Mouse (Mus musculus) adrenal gland, adult 2 months (tissue): ENCODE data around the gene Pacrg. TPM values are rescaled to one million over a fixed set of nuclear protein-coding genes. Genes with fewer than 3 reads are reported as not detected.

Source experiments
- DNase-seq: peaks from one replicate; pipeline ENCODE4 v3.0.0; 2021
- long read RNA-seq: library from polyadenylated mRNA; stranded (forward); transcript quantifications from one replicate; pipeline ENCODE4 v2.0.0, GENCODE M21; 2021
- polyA plus RNA-seq: library from polyadenylated mRNA; depleted of rRNA; stranded (reverse); fragments of >200 nt; gene quantifications from 2 replicates; pipeline ENCODE4 v1.2.3, GENCODE M21; 2012; rRNA removed
- total RNA-seq, 2 experiments: library from RNA; stranded (reverse); gene quantifications; 2 replicates each; pipeline ENCODE4 v1.2.3; 2021

The Pacrg gene
- total RNA-seq (1 to 10 TPM; 2.6 to 2.7 TPM), polyA plus RNA-seq (0.54 and 0.82 TPM in 2 replicates)
- long read RNA-seq: 0 reads

DNA sequence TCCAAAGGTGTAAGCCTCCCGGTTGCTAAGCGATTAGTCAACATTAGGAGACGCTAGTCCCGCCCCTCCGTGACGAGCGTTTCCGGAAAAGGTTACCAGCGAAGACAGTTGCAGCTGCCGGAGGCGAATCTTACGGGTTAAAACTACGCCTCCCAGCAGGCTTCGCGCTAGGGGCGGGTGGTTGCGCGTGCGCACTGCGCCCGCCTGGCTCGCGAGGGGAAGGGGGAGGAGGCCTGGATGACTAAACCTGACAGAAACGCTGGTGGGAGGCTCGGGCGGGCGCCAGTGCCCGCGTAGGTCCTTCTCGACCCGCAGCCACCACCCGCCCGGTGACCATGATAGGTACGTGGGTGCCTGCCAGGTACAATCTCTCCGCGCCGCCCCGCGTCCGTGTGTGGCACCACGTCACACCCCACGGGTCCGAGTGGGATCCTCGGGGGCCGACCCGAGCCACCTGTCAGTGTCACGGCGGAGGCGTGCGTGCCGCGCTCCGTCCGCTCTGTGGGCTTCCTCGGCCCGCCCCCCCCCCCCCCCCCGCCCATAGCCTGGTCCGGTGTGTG lies at the start of gene Pacrg, which contains the start of gene Prkn:
TSS of gene Pacrg (minus strand) at position 164 of the 560 bp plus-strand sequence.
TSS of gene Prkn (plus strand) at position 237 of the 560 bp plus-strand sequence.
- DNase-seq: peak; percentile 99

DNA sequence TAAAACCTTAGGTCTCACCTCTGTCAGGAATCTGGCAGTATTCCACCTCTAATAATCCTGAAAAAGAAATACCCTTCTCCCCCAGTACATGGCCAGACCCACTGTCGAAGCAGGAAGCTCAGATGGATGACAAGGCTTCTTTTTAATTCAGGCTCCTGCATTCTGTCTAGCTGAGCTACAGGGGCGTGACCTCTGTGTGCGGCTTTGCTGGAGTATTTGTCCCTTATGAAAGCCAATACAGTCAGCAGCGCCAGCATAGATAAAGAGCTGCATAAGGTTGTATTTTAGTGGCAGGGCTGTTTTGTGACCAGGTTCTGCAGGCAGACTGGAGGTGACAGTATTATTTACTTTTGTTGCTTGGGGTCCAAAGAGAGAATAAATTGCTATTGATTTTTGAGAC lies 47.8 kb upstream of the Pacrg start:
- DNase-seq: no peak

DNA sequence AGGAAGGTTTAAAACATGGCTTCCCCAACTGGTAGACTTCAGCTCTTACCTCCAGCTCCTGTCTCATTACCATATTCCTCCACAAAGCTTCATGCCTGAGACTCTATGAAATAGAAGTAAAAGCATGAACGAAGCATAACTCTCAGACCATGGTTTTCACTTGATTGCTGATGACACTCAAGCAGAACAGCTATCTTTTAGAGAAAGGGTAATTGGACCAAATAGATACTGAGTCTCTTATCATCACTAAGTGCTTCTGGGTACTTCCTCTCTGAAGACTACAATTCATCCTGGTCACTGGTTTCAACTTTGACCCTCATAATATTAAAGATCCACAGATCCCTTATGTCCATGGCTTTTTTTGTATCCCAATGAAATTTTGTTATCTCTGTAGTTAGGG lies 42.1 kb upstream of the Pacrg start:
- no peak for DNase-seq

DNA sequence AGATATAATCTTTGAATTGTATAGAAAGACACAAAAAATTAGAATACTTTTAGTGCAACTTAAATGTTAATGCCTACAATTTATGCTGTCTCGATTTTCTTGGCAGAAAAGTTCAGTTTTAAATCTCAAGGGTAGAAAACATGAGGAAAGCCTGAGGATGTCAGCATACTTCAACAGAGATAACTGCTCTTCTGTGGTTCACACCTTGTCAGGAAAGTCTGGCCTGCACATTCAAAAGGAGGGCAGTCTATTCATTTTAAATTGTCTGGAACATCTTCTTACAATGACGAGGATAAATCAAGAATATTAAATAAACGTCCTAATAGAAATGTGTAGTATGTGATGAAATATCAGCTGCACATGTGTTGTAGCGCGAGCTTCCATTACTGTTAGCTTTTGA lies 38.9 kb upstream of the Pacrg start:
- DNase-seq: no peak

DNA sequence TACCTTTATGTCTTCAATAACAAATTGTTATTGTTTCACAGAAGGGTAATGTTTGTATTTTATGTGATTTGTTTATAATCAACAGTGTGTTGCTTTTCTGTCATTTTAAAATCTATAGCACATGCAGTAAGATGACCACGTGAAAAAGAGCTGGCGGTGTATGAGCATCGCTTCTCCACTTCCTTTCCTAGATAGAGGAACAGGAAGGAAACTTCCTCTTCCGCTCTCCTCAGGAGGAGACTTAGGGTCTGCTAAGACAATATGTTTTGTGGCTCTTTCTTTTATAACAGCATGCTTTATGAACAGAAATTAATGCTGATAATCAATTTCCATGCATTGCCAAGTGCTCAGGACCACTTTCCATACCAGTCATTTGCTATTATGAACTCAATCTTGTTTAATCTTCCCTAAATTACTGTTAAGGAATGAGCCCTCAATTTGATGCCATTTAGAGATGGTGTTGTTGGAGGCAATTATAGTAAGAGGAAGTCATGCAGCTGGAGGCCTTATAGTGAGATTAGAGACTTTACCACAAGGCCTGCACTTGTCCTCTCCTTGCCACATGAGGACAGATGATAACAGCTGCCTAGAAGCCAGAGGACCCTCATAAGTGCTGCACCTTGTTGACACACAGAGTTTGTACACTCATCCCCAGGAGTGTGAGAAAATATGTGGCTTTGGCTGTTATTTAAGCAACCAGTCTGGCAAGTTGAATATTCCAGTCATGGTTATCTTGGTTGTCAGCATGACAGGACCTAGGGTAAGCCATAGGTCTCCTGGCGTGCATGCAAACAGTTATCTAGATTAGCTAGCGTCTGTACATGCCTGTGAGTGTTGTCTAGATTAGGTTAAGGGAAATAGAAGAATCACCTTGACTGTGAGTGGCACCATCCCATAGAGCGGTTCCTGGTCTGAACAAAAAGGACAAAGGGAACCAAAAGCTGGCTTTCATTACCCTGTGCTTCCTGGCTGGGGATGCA lies 34.4 kb upstream of the Pacrg start:
- no peak for DNase-seq

DNA sequence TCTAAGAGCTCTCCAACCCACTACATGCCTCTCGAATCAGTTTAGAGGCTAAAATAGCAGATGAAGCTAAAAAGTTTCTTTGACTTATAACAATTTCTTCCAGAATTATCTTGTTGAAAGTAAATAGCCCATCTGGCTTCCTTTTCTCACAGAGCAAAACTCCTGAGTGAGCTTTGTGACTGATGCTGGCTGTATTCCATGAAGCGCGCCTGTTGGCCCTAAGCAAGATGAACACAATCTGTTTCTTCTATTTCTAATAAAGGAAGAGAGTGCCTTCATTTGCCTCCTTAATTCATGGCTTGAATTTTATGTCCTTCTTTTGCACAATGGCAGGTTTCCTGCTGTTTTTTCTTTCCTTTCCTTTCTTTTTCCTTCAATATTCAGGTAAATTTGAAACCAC lies 14.1 kb upstream of the Pacrg start:
- DNase-seq: no peak

DNA sequence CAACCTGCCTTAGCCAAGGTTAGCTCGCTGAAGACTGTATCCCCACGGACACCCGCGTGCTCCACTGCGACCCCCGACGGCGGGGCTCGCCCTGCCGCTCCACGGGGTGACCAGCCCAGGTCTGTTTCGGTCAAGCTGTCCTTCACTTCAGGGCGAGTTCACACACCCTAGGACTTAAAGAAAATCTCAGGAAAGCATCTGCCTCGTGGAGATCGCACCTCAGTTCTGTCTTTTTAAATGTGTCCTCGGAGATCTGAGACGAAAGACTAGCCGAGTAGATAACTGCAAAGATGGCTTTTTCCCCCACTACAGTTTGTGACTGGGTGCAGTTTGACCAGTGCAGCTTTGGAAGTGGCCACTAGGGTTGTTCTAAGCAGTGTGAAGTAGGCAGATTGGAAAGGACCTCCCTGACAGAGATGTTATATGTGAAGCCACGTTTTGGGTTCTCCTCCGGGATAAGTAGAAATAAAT lies 655 bp upstream of the Pacrg start:
- DNase-seq: peak; percentile 68

DNA sequence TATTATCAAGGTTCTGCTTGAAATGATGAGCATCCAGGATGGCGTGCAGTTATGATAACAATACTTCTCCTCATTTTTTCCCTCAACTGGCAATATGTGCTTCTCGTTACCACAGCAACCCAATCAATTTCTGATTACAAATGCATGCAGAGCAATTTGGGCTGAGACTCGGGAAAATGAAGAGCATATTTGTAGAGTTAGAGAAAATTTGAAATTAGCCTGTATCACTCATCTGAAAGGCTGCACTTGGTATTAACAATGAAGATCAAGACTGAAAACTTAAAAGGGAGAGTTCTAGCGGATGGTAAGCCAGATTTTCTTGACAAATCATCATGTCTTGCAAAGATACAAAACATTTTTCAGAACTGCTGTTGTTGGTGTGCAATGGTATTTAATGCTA lies 21.1 kb downstream of the Pacrg start:
- DNase-seq: no peak

DNA sequence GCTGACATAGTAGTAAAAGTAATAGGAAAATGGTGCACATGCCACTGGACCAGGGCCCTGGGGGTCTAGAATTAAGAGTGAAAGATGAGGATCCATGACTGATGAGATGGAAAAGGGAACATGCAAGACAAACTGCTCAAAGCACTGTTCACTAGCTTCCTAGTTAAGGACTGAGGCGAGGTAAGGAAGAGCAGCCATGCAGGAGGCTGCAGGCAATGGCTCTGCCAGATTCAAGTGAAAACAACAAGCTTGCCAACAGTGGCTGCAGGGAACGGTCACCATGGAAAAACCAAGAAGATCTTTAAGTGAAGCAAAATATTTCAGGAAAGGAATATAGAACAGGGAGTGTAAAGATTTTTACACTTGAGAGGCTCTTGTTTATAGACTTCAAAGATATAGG lies 31.5 kb downstream of the Pacrg start:
- DNase-seq: no peak

DNA sequence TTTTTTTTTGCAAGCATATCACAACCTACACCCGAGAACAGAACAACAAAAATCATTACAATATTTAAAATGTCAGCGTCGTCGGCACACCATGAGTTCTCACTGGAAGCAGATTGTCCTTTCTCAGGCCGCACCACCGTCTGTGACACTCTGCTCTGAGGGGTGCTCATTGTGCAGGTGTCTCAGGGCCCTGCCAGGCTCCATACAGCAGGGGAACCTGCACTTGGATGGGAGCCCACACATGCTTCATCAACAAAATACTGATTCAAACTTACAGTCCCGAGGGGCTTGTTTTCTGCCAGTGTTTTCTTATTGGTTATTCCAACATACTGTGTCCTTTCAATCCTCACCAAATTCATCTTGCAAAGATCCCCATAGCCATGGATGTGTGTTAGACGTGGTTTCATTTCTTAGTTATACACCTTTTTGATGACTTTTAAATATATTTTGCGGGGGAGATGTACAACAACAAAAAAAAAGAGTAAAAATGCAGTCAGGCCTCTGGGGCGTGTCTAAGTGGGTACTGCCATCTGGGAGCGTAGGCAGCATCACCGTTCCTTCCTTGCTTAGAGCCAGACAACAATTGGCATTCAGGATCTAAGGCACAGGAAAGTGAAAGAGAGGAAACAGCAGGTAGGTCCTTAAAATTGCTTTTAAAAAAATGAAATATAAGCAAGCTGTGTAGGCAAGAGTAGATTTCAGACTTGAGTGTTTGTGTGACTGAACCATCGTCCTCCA lies 32.7 kb downstream of the Pacrg start:
- no peak for DNase-seq

DNA sequence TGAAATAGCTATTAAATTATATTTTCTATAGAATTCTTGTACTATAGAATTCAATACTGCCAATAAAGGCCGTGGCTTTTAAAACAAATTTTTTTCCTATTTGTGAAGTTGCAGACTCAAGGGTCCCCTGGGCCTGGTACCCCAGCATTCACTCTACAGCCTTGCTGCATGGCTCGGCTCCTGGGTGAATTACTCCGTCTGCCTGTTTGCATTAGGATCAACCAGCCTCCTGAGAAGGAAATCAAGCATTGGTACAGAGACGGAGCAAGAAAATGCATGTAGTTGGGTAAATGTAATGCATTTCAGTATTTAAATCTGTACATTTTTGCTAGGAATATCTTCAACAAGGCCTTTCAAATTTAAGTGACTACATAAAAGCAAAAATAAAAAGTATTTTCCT lies 33.4 kb downstream of the Pacrg start:
- DNase-seq: no peak

DNA sequence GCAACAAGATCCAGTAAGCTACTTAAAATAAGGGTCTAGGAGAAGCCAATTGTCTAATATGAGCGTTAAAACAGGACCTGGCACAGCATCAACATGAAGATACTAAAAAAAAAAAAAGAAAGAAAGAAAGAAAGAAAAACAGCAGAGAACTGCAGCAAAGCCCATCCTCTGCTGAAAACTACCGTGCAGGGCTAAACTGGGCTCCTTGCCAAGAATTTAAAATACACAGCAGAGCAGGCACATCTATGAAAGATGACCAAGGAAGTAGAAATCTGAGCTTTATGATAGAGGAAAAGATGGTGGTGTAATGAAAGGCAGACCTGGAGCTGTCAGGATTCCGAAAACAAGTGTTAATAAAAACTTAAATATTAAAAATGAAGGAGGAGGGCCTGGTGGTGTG lies 48.5 kb downstream of the Pacrg start:
- DNase-seq: no peak

DNA sequence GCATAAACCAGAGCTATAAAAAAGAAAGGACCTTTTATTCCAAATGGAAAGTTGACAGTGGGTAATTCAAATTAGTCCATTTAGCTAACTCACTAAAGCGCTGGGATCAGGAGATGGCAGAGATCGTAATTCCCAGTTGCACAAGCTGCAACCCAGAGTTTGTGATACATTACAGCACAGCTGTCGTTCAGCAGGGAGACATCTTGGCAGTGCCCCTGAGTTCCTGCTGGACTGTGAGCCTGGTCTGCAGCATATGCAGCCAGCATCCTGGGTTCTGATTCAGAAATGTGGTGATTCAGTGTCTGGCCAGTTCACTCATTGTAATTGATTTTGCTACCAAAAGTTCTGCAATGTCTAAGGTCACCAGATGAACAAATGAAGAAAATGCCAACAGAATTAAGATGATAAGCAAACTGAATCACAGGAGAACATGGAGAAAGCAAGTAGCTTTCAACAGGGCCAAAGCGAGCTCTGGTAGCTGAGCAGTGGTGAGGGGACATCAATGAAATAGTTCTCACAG lies 55.6 kb downstream of the Pacrg start:
- DNase-seq: peak; percentile 41

DNA sequence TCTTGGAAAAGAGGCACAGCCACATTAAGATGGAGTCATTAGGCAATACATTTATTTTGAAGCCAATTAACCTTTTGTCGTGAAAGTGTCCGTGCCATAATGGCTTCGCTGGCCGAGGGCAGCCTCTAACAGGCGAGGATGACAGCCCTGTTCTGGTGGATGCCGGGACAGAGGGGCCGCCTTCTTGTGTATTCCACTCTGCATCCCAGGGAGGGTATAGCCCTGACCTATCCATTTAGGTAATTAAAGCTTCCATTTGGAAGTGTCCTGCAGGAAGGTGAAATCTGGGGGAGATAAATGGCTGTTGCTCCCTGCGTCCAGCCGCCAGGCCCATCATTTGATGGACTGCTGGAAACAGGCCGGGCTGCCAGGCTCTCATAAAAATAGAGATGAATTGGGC lies 63.6 kb downstream of the Pacrg start:
- DNase-seq: no peak

DNA sequence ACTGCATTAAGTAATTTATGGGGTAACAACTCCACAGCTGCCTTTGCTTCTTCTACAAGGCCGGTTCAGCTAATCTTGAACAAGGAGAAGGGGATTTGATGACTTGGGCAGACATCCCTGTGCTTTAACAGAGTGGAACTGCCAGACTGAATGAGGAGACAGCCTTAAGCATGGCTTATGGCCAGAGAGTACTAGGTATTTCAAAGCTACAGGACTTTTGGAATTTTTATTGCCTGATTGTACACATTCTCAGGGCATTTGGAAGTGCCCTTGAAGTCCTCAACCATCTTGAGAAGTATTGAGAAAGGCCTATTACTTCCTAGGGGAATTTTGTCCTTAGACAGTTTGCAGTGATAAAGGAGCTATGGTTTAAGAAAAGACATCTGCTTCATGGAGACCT lies 65.6 kb downstream of the Pacrg start:
- no peak for DNase-seq

DNA sequence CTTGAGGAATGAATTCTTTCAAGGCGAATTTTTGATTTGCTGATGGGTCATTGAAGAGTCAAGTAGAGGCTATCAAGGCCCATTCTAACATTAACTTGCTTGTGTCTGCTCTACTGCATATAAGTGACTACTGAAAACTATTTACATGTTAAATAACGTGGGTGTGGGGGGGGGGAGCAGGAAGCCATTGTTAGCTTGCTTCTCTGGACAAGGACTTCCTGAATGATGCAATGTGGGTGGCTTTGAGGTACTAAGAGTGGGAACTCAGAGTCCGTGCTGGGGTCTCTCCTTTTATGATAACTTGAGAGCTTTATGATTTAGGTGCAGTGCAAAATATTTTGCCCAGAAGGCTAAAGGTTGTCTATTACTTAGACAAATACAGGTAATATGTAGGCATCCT lies 67.9 kb downstream of the Pacrg start:
- no peak for DNase-seq

DNA sequence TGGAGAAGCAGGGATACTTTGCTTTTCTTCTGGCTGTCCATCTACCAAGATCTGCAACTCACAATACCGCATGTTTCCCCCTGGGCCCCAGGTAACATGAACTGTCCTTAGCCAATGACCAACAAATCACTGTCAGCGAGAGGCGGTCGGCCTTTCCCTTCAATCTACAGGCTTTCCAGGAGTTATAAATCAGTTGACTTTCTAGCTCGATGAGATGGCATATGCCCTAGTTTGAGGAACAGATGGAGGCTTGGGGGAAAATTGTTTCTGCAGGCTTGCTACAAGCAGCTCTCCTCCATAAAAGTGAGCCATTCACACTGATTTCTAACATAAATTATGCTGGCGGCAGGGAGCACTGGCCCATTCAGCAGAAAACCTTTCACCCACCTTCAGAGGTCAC lies 70.2 kb downstream of the Pacrg start:
- DNase-seq: no peak

DNA sequence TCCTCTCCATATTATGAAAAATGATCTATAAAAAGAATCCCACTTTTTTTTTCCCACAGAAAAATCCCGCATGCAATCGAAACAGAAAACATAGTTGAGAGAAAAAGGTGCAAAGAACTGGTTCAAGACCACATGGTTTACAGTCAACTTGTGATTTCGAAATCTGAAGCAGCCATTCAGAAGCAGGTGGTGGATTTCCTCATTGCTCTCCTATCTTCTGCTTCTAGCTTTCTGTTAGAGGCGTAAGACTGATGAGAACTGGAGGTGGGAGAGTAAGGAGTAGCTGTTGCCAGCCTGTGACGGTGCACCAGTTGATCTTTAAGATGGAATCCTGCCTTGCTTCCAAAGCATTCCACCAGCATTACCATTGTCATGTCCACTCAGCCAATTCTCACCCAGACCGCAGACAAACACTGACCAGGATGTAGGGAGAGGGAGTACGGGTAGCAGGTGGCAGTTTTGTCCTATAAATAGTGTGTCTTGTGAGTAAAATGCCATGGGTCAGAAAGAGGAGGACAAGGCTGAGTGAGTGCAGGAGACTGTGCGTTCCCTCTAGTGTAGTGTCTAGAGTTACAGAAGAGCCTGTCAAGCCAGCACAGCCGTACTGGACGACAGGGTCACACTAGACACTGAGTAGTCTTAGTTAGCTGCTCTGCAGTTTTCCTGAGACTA lies 73.2 kb downstream of the Pacrg start:
- DNase-seq: no peak

DNA sequence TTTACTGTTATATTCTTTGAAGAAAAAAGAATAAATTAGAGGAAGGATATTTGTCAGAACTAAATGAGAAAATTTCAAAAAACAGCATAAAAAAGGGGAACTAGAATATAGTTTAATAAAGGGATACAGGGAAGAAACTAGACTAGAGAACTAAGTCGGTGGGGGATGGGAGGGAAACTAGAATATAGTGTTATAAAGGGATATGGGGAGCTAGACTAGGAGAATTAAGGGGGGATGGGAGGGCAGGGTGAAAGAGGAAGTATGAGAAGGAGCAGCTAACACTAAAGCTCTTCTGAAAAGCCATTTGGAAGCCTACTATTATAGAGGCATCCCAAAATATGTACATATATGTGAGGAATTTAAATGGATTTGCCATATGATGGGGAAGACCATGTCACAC lies 75.8 kb downstream of the Pacrg start:
- no peak for DNase-seq

DNA sequence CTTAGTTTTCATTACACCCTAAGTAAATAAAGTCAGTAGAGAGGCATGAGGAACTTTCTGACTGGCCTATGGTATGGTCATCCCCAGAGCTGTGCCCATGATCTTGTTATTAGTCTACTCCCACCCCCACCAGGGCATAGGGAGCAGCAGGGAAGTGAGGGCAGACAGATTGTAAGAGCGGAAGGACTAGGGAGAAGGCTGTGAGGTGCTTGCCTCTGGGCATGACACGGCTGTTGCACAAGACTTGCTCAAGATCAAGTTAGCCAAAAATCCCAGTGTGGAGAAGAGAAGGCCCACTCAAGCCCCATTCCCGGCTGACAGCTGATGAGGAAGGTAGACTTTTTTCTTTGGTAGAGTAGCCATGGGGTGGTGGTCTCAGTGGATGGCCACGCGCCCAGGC lies 82.7 kb downstream of the Pacrg start:
- DNase-seq: no peak

DNA sequence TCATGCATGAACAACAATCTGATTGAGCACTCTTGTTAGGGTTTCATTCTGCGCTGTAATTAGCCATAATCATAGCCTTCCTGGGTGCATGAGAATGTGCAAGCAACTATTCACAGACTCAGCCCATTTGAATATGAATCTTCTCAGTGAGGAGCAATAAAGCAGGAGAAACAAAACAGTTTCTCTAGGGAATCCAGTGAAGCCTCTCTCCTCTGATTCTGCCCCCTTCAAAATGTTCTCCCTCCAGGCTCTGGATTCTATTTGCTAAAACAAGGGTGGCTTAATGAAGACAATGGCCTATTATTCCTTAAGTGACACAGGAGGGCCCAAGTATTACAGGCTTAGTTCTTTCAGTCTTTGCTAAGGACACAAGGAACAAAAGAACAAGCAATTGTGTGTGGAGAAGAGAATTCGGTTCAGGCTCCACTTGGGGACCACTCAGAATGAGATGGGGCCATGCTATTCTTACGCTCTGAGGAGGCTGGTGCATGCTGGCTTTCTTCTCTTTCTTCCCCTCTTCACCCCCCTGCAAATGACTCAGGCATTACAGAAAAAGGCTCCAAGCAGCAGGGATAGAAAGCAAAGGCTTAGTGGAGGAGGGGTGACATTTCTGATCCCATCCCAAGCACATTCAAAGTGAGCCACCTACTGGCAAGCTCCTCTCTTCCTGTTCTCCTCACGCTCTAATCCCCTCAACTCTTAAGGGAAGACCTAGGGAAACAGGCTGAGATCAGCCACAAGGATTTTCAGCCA lies 95.2 kb downstream of the Pacrg start:
- peak; percentile 80 for DNase-seq
